Mouse (Mus musculus) heart, embryonic 13.5 days (tissue): ENCODE results near the gene Spice1. TPM values are rescaled to one million over a fixed set of nuclear protein-coding genes. Genes with fewer than 3 reads are reported as not detected.

Experiments used
- ATAC-seq: fragments of 200-750 bp; cut with Nextera tagmentation; 2 replicates; pipeline ENCODE4 v1.8.0; 2017; ENCODE audit warnings: moderate TSS enrichment; ENCODE audit not compliant: insufficient number of reproducible peaks, low FRiP score, low TSS enrichment; ENCODE audit errors: extremely low read depth
- H3K27ac ChIP-seq: fragments of 300-500 bp; sonication (generic); replicated peaks from 2 replicates; pipeline ENCODE4 v1.5.1; 2015; ENCODE audit warnings: moderate library complexity, mild to moderate bottlenecking, inconsistent platforms
- H3K27me3 ChIP-seq: fragments of 300-500 bp; sonication (generic); replicated peaks from 2 replicates; pipeline ENCODE4 v1.6.1; 2015; ENCODE audit warnings: mild to moderate bottlenecking, inconsistent platforms
- H3K36me3 ChIP-seq: fragments of 300-500 bp; sonication (generic); 2 replicates; pipeline ENCODE4 v1.6.1; 2015; ENCODE audit warnings: mild to moderate bottlenecking, inconsistent platforms
- H3K4me1 ChIP-seq: fragments of 300-500 bp; sonication (generic); 2 replicates; pipeline ENCODE4 v1.6.1; 2015; ENCODE audit warnings: inconsistent platforms
- H3K4me2 ChIP-seq: fragments of 300-500 bp; sonication (generic); 2 replicates; pipeline ENCODE4 v1.6.1; 2015; ENCODE audit warnings: inconsistent platforms, mild to moderate bottlenecking, moderate library complexity
- H3K4me3 ChIP-seq: fragments of 300-500 bp; sonication (generic); 2 replicates; pipeline ENCODE4 v1.5.1; 2015; ENCODE audit warnings: moderate library complexity, mild to moderate bottlenecking, inconsistent platforms
- H3K9ac ChIP-seq: fragments of 300-500 bp; sonication (generic); 2 replicates; pipeline ENCODE4 v1.6.1; 2015; ENCODE audit warnings: inconsistent platforms, mild to moderate bottlenecking, moderate library complexity
- H3K9me3 ChIP-seq: fragments of 300-500 bp; sonication (generic); 2 replicates; pipeline ENCODE4 v1.6.1; 2016; ENCODE audit warnings: inconsistent platforms
- WGBS: fragments of 180-500 bp; shearing (Covaris S2); methylation state at CpG from one replicate; pipeline ENCODE4 v1.1.7; 2015; ENCODE audit warnings: mixed read lengths; 5-methylcytosine and 5-hydroxymethylcytosine counted together
- polyA plus RNA-seq: library from polyadenylated mRNA; unstranded; fragments of >200 nt; fragmentation: Nextera tagmentation; extraction: Ambion mirVana; gene quantifications from 2 replicates; pipeline ENCODE4 v1.2.1, GENCODE M21; 2015

Spice1 gene
- polyA plus RNA-seq, 1 experiment from 2014 or later: 13.6 TPM

DNA sequence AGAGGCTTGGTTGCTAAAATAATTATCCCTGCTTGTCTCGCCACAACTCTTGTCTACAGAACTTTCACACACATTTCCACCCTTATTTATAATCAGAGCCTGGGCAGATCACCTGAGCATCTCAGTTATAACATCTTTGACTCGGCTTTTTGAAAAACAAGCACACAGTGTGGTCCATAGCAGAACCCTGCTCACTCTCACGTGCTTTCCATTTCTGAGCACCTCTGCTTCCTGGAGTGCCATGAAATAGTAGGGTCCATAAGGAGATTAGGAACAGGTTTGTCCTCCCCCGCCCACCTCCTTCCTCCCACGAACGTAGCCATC lies 15.3 kb upstream of the Spice1 start:
- H3K36me3 ChIP-seq: no peaks in the 10 kb centered on the region
- H3K4me2 ChIP-seq: peak overlapping the region; percentile 100
- no peak overlapping the region for H3K27ac ChIP-seq
- H3K4me1 ChIP-seq: peaks cover 17% of the 10 kb centered on the region
- H3K9ac ChIP-seq: peak overlapping the region; percentile 80
- peak overlapping the region; percentile 72 for H3K4me3 ChIP-seq
- peaks cover 48% of the 10 kb centered on the region for H3K27me3 ChIP-seq
- no peak for ATAC-seq
- H3K9me3 ChIP-seq: peaks cover 7% of the 10 kb centered on the region; the same call in 1 of the 2 replicates
- 17% methylated on average over 6 of the region's 6 CpGs for WGBS

DNA sequence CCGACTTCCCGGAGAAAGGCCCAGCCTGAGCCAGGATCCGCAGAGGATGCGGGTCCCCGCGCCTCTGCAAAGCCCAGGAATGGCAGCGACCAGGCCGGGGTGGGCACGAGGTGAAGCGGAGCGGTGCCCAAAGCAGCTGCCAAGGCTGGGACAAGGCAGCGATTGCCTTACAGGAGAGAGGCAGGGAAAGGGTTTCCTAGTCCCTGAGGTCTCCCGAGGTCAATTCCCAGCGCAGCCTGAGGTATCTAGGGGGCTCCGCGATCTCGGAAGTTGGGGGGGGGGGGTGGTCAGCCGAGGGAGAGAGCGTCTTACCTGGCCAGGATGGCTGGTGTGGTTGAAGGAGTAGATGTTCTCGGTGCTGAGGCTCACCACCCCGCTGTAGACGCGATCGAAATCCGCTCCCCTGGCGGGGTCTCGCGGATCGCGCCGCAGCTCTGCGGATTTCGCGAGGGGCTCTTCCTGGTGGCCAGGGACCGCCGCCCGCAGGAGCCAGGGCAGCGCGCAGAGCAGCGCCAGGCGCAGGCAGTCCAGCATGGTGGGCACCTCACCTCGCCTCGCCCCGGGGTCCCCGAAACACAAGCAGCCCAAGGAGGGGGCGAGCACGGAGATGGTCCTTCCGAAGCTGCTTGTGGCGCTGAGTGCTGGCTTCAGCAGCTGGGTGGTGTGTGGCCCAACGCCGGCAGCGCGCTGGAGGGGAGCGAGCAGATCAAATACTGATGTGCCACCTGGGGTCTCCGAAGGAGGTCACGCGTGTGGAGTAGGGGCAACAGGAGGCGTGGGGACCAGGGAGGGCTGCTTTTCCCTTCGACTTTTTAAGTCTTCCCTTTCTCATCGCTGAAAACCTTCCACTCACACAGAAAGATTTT lies 14.7 kb upstream of the Spice1 start:
- Histone ChIP-seq H3K9ac (peak overlapping the region; percentile 80), H3K36me3 (no peaks in the 10 kb centered on the region), H3K4me1 (peaks cover 17% of the 10 kb centered on the region), H3K4me3 (peak overlapping the region; percentile 72), H3K9me3 (peaks cover 7% of the 10 kb centered on the region; the same call in 1 of the 2 replicates), H3K27ac (no peak overlapping the region), H3K27me3 (peaks cover 48% of the 10 kb centered on the region), H3K4me2 (peak overlapping the region; percentile 100)
- under 1% methylated on average over 59 of the region's 60 CpGs for WGBS
- no peak for ATAC-seq

DNA sequence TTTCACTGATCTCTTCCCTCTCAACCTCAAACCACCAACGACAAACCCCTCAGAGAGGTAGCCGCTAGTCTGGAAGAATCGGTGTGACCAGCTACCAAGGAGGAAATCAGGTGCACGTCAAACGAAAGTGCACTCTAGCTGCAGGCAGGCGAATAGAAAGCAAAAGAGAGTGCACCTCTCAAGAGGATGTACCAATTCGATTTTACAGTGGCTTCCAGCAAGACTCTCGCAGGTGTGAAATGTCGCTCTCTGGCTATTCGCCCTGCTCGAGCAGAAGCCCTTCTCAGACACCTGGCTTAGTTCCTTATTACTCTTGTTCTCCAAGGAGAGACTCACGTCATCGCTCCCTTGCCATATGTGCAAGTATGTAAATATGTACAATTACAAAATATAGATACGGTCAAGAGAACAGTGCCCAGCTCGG lies 14.0 kb upstream of the Spice1 start, which contains the start of gene Sidt1:
Gene Sidt1 (minus strand): TSS at position 336 of the 424 bp plus-strand sequence.
- Histone ChIP-seq H3K4me2 (peak within 1 kb of the TSS; percentile 100), H3K27me3 (peaks cover 48% of the 10 kb centered on the region), H3K9ac (peak within 1 kb of the TSS; percentile 80), H3K36me3 (no peaks in the 10 kb centered on the region), H3K9me3 (peaks cover 7% of the 10 kb centered on the region; the same call in 1 of the 2 replicates), H3K4me1 (peaks cover 17% of the 10 kb centered on the region), H3K27ac (no peak within 1 kb of the TSS), H3K4me3 (peak within 1 kb of the TSS; percentile 72)
- no peak for ATAC-seq
- 5% methylated on average over 15 of the region's 15 CpGs for WGBS

DNA sequence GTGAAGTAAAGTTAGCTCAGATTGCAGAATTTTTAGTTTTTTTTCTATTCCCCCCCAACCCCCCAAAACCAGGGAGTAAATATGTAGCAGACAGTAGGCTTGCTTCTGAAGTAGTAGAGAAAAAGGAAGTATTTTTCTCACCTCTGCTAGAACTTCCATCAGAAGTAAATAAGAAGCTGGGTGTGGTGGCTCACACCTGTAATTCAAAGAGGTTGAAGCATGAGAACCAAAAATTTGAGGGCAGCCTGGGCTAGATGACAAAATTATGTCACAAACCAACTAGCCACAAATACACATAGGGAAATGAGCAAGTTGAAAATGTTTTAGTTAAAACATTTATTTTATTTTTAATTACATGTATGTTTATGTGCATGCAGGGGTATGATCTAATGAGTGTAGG lies 9.4 kb upstream of the Spice1 start:
- Histone ChIP-seq H3K27me3 (peaks cover 31% of the 10 kb centered on the region), H3K4me1 (peaks cover 8% of the 10 kb centered on the region; the same call in 1 of the 2 replicates), H3K36me3 (no peaks in the 10 kb centered on the region), H3K9ac (no peak overlapping the region), H3K9me3 (no peaks in the 10 kb centered on the region), H3K4me2 (no peak overlapping the region), H3K4me3 (no peak overlapping the region), H3K27ac (no peak overlapping the region)
- ATAC-seq: no peak

DNA sequence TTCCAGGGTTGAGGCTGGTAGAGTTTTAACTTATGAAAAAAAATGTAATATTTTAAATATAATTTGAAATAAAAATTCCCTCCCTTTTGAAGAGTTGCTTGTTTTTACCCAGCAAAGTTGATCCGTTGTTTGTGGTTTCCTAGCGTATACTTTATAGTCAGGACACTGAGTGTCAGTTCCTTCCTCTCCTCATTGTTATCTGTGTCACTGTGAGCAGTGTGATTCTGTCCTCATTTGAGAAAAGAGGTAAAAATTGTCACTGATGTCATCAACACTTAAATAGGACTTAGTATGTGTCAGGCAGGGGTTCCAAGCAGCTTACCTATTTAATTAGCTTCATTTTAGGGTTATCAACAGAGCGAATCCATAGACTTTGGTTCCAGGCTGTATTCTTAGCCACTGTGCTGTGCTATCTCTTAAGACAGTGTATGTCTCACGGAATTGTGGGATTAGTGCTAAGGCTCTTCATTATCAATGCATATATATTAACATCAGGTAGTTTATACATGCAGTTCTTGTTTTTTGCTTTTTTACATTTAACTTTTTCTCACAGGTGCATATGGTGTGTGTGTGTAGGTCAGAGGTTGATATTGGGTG lies 3.0 kb downstream of the Spice1 start:
- WGBS: 80% methylated on average over 4 of the region's 4 CpGs
- no peak overlapping the region for H3K27ac ChIP-seq
- H3K4me2 ChIP-seq: no peak overlapping the region
- no peaks in the 10 kb centered on the region for H3K36me3 ChIP-seq
- H3K27me3 ChIP-seq: no peaks in the 10 kb centered on the region
- H3K9me3 ChIP-seq: no peaks in the 10 kb centered on the region
- no peak for ATAC-seq
- no peak overlapping the region for H3K4me3 ChIP-seq
- no peak overlapping the region for H3K9ac ChIP-seq
- H3K4me1 ChIP-seq: peaks cover 24% of the 10 kb centered on the region

DNA sequence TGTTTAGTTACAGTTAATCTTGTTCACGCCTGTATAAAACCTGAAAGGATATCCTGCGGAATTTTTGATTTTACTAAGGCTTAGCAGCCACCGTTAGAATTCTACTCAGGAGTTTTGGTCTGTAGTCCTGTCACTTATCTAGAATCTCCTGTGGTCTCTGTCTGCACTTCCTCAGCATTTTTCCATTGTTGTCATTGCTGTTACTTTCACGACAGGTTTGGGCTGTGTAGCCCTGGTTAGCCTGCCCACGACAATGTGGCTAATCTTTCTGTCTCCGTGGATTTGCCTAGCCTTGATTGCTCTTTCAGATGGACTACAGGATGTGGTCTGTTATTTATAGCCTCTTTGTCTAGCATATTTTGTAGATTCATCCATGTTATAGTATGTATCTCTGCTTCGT lies 9.4 kb downstream of the Spice1 start:
- Histone ChIP-seq H3K4me2 (no peak overlapping the region), H3K27ac (no peak overlapping the region)
- no peak for ATAC-seq

DNA sequence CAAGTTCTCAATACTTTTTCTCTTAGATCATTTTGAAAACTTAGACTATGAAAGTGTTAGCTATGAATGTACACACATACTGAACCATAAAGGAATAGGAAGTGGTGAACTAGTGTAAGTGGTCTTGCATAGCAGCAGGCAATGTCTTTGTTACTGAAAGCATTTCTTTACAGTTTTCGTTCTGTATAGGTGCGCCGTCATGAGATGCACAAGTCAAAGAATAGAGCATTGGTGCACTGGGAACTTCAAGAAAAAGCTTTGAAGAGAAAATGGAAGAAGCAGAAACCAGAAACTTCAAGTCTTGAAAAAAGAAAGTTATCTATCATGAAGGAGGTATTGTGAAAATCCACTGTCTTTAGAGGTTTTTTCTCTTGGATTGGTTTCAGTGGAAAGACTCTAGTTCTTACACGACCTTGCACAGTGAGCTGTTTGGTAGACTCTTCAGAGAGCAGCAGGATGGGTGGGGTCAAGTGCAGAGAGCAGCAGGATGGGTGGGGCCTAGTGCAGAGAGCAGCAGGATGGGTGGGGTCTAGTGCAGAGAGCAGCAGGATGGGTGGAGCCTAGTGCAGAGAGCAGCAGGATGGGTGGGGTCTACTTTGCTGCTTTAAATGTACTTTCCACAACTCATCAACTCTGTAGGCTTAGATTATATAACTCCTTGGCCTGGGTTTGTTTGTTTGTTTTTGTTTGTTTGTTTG lies 10.8 kb downstream of the Spice1 start:
- H3K4me3 ChIP-seq: no peak overlapping the region
- no peaks in the 10 kb centered on the region for H3K27me3 ChIP-seq
- WGBS: 70% methylated on average over 4 of the region's 4 CpGs
- H3K9ac ChIP-seq: no peak overlapping the region
- H3K36me3 ChIP-seq: peaks cover 39% of the 10 kb centered on the region
- H3K4me1 ChIP-seq: peaks cover 4% of the 10 kb centered on the region; the same call in 1 of the 2 replicates
- H3K4me2 ChIP-seq: no peak overlapping the region
- no peak overlapping the region for H3K27ac ChIP-seq
- no peaks in the 10 kb centered on the region for H3K9me3 ChIP-seq
- ATAC-seq: peak; percentile 87

More for the DNA sequence above, 9.4 kb downstream of the Spice1 start:
- Histone ChIP-seq H3K9ac (no peak overlapping the region), H3K36me3 (peaks cover 28% of the 10 kb centered on the region), H3K4me1 (peaks cover 4% of the 10 kb centered on the region; the same call in 1 of the 2 replicates), H3K4me3 (no peak overlapping the region), H3K9me3 (no peaks in the 10 kb centered on the region), H3K27me3 (no peaks in the 10 kb centered on the region)
- 42% methylated on average over 7 of the region's 7 CpGs for WGBS

DNA sequence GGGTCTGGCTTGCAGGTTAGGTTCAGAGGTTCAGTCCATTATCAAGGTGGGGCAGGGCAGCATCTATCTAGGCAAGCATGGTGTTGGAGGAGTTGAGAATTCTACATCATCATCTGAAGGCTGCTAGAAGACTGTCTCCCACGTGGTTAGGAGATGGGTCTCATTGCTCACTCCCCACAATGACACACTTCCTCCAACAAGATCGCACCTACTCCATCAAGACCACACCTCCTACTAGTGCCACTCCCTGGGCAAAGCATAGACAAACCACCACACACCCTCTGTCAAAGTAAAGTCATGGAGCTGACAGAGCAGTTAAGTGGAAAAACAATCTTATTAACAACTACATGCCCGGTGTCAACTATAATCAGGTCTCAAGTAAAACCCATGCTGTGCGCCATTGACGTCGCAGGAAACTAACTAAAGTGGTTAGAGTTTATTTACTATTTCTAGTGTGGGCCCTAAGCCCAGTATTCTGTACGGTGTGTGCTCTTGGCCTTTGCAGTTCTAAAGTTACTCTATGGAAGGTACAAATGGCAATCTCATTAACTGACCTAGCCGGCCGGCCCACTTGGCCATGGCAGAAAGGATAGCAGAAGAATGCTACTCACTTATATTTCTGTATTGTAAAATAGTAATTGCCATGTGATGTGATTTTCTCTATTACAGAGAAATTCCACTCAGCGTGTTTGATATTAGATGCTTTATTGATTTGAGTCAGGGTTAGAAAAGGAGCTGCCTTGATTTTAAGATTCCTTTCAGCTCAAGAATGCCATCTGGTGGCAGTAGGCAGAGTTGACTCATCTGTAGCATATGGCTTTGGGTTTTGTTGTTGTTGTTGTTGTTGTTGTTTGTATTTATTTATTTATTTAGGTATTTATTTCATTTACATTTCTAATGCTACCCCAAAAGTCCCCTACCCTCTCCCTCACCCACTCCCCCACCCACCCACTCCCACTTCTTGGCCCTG lies 15.3 kb downstream of the Spice1 start:
- no peak overlapping the region for H3K9ac ChIP-seq
- 83% methylated on average over 10 of the region's 10 CpGs for WGBS
- no peak for ATAC-seq
- peaks cover 53% of the 10 kb centered on the region for H3K36me3 ChIP-seq
- no peaks in the 10 kb centered on the region for H3K27me3 ChIP-seq
- H3K4me3 ChIP-seq: no peak overlapping the region
- H3K4me2 ChIP-seq: no peak overlapping the region
- no peaks in the 10 kb centered on the region for H3K4me1 ChIP-seq
- H3K27ac ChIP-seq: no peak overlapping the region
- no peaks in the 10 kb centered on the region for H3K9me3 ChIP-seq

DNA sequence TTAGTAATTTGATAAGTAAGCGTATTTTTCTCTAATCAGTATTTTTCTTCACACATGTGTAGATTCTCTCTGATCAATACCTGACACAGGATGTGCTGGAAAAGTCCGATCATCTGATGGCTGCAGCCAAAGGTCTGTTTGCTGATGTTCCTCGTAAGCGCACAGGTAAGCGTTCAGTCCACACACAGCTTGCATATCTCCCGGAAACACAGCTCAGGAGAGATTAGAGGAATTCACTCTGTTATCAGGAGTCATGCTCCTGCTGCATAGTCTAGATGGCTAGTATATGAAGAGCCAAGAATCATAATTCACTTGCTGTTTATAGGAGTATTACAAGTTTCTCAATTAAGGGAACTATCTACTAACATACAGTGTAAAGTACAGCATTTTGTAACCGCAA lies 18.6 kb downstream of the Spice1 start:
- H3K4me1 ChIP-seq: no peaks in the 10 kb centered on the region
- no peak overlapping the region for H3K27ac ChIP-seq
- WGBS: 80% methylated on average over 7 of the region's 7 CpGs
- H3K27me3 ChIP-seq: no peaks in the 10 kb centered on the region
- H3K9ac ChIP-seq: no peak overlapping the region
- H3K4me2 ChIP-seq: no peak overlapping the region
- H3K36me3 ChIP-seq: peaks cover 57% of the 10 kb centered on the region
- H3K4me3 ChIP-seq: no peak overlapping the region
- no peak for ATAC-seq
- no peaks in the 10 kb centered on the region for H3K9me3 ChIP-seq

DNA sequence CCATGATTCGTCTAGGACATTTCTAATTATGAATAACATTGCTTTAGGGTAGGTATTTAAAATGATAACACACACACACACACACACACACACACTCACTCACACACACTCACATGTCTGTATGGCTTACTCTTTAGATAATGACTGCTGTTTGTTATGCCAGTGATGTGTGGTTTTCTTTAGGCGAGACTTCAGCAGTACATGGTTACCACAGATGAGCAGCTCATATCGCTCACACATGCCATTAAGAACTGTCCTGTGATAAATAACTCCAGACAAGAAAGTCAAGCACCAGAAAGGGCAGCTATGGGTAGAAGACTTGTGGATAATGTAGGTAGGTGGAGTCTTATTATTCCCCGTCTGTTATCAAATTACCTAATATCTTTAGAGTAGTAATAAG lies 28.5 kb downstream of the Spice1 start:
- H3K27ac ChIP-seq: no peak overlapping the region
- no peaks in the 10 kb centered on the region for H3K9me3 ChIP-seq
- ATAC-seq: no peak
- H3K4me3 ChIP-seq: no peak overlapping the region
- H3K4me2 ChIP-seq: no peak overlapping the region
- peaks cover 2% of the 10 kb centered on the region; the same call in 1 of the 2 replicates for H3K4me1 ChIP-seq
- 80% methylated on average over 4 of the region's 4 CpGs for WGBS
- no peak overlapping the region for H3K9ac ChIP-seq
- no peaks in the 10 kb centered on the region for H3K27me3 ChIP-seq
- peaks cover 46% of the 10 kb centered on the region for H3K36me3 ChIP-seq
